Mouse (Mus musculus) embryonic facial prominence, embryonic 14.5 days (tissue): ENCODE measurements around the gene Kbtbd4. TPM values are rescaled to one million over a fixed set of nuclear protein-coding genes. Genes with fewer than 3 reads are reported as not detected.
A peak's percentile ranks its signal among the peaks of the same experiment; 100 is the strongest.

Experiments
- ATAC-seq: fragments of 200-750 bp; cut with Nextera tagmentation; 2 replicates; pipeline ENCODE4 v1.8.0; 2017; ENCODE audit warnings: low read depth, moderate number of reproducible peaks, moderate TSS enrichment
- DNase-seq: peaks from one replicate; pipeline ENCODE4 v3.0.0-alpha.2; 2015; ENCODE audit warnings: low spot score
- H3K27ac ChIP-seq: fragments of 300-500 bp; sonication (generic); replicated peaks from 2 replicates; pipeline ENCODE4 v1.5.1; 2014; ENCODE audit warnings: low read depth, mild to moderate bottlenecking, low read length, moderate library complexity
- H3K27me3 ChIP-seq: fragments of 300-500 bp; sonication (generic); replicated peaks from 2 replicates; pipeline ENCODE4 v1.6.1; 2014; ENCODE audit warnings: low read length; ENCODE audit not compliant: control insufficient read depth, insufficient read depth
- H3K36me3 ChIP-seq: fragments of 300-500 bp; sonication (generic); 2 replicates; pipeline ENCODE4 v1.6.1; 2014; ENCODE audit warnings: low read length, mixed read lengths; ENCODE audit not compliant: control insufficient read depth, insufficient read depth
- H3K4me1 ChIP-seq: fragments of 300-500 bp; sonication (generic); 2 replicates; pipeline ENCODE4 v1.6.1; 2014; ENCODE audit warnings: antibody characterized with exemption, low read length; ENCODE audit not compliant: control insufficient read depth, insufficient read depth
- H3K4me2 ChIP-seq: fragments of 300-500 bp; sonication (generic); 2 replicates; pipeline ENCODE4 v1.6.1; 2014; ENCODE audit warnings: low read depth, mild to moderate bottlenecking, low read length, moderate library complexity, mixed read lengths
- H3K4me3 ChIP-seq: fragments of 300-500 bp; sonication (generic); 2 replicates; pipeline ENCODE4 v1.5.1; 2014; ENCODE audit warnings: low read depth, mild to moderate bottlenecking, low read length
- H3K9ac ChIP-seq: fragments of 300-500 bp; sonication (generic); 2 replicates; pipeline ENCODE4 v1.6.1; 2014; ENCODE audit warnings: low read depth, mild to moderate bottlenecking, low read length, moderate library complexity, mixed read lengths
- H3K9me3 ChIP-seq: fragments of 300-500 bp; sonication (generic); 2 replicates; pipeline ENCODE4 v1.6.1; 2016; ENCODE audit warnings: low read length; ENCODE audit not compliant: control insufficient read depth
- WGBS: fragments of 180-500 bp; shearing (Covaris S2); extraction: QIAGEN DNeasy Blood & Tissue Kit; methylation state at CpG from one replicate; pipeline ENCODE4 v1.1.7; 2014; 5-methylcytosine and 5-hydroxymethylcytosine counted together
- polyA plus RNA-seq: library from polyadenylated mRNA; unstranded; fragments of >200 nt; fragmentation: Nextera tagmentation; extraction: Ambion mirVana; gene quantifications from 2 replicates; pipeline ENCODE4 v1.2.1, GENCODE M21; 2014

Gene Kbtbd4
- polyA plus RNA-seq, 1 experiment from 2014 or later = 25.8 TPM

- Histone ChIP-seq H3K27me3 (no peaks in the 10 kb centered on the region), H3K36me3 (peaks cover 59% of the 10 kb centered on the region), H3K4me3 (no peak overlapping the region), H3K4me1 (peaks cover 19% of the 10 kb centered on the region), H3K9me3 (no peaks in the 10 kb centered on the region), H3K27ac (no peak overlapping the region), H3K9ac (no peak overlapping the region), H3K4me2 (no peak overlapping the region)
- DNase-seq (peak; percentile 68), ATAC-seq (no peak)
- WGBS = 70% methylated on average over 2 of the region's 2 CpGs
Measured at GRCm38 (mm10) chr2:90913671-90914070, 9.1 kb downstream of the Kbtbd4 start.

DNA sequence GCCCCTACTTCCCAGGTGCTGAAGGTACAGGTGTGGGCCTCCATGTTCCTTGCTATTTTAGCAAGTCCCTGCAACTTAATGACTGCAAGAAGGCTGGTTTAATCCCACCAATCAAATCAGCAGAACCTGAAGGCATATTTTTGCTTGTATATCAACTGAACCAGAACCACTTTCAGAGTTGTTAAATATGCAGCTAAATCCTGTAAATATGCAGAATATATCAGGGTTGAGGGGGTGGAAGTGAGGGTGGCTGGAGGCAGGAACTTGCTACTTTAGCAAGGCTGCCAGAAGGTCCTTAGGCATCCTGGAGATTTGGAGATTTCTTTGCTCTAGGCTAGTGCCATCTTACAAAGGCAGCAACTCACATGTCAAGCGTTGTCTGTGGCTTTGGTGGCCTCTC lies 11.0 kb downstream of the Kbtbd4 start:
- no peak for ATAC-seq
- H3K27me3 ChIP-seq = no peaks in the 10 kb centered on the region
- H3K9ac ChIP-seq = peak overlapping the region; percentile 98; the same call in 1 of the 2 replicates
- WGBS = 57% methylated on average over 1 of the region's 1 CpGs
- H3K4me3 ChIP-seq = no peak overlapping the region
- H3K4me2 ChIP-seq = peak overlapping the region; percentile 88
- peaks cover 19% of the 10 kb centered on the region for H3K4me1 ChIP-seq
- DNase-seq = no peak
- H3K9me3 ChIP-seq = no peaks in the 10 kb centered on the region
- no peak overlapping the region for H3K27ac ChIP-seq
- peaks cover 41% of the 10 kb centered on the region for H3K36me3 ChIP-seq

DNA sequence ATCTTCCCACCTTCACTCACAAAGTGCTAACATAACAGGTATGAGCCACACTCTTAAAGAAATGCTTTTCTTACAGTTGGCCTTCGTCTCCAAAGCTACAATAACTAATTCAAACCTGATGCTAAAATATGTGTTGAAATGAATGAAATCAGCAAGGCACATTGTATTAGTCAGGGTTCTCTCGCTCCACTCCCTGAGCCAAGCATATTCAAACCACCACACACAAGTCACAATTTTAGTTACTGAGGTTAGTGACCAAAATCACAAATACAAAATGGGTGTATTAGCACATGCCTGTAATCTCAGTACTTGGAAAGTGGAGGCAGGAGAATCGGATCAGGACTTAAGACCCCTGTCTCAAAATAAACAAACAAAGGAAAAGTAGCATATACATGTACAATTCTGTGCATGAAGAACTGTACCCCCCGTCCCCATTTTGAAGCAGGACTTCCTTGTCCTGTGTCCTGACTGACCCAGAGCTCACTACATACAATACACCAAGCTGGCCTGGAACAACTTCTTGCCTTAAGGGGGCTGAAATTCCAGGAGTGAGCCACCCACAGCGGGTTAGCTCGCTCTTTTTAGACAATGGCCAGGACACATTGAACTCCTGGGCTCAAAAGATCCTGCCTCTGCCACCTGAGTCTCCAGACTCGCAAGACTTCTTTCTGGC lies 12.2 kb downstream of the Kbtbd4 start:
- no peaks in the 10 kb centered on the region for H3K27me3 ChIP-seq
- DNase-seq (peak; percentile 38), ATAC-seq (0 out of 2 replicates have a peak, but pooled peaks have one; percentile 27)

DNA sequence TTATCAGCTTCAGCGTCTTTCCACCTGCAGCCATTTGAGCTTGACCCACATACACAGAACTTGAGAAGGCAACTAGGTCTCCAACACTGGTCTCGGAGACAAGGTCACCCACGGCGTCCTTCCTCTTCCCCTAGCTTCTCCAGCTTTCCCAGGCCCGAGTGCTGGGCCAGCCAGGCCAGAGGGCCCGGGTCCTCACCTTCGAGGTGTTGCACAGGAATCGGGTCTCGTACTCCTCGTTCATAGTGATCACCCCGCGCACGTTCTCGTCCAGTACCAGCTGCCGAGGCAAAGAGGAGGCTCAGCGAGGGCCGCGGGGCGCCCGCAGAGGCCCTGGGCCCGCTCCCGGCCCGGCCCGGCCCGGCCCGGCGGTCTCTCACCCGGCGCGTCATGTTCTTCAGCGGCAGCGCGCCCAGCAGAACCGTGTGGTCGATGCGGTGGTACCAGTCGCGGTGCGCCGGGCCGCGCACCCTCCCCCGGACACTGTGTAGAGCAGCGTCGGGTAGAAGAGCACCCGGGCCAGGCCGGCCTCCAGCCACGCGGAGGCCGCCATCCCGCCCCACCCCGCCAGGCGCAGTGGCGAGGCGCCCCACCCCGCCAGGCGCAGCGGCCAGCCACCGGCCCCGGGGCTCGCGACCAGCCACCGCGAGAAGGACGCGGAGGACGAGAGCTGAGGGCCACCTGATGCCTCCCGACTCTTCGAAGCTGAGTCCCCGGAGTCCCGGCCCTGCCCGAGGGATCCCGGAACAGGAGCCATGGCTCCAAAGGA lies 12.9 kb downstream of the Kbtbd4 start:
- DNase-seq (peak; percentile 55), ATAC-seq (peak; percentile 87)
- Histone ChIP-seq H3K9me3 (no peaks in the 10 kb centered on the region), H3K36me3 (peaks cover 24% of the 10 kb centered on the region), H3K27me3 (no peaks in the 10 kb centered on the region), H3K4me1 (peaks cover 19% of the 10 kb centered on the region), H3K4me3 (peak overlapping the region; percentile 72), H3K9ac (peak overlapping the region; percentile 98), H3K27ac (peak overlapping the region; percentile 97), H3K4me2 (peak overlapping the region; percentile 88)
- WGBS = 0% methylated on average over 15 of the region's 73 CpGs

More for the DNA sequence above, 12.2 kb downstream of the Kbtbd4 start:
- Histone ChIP-seq H3K4me1 (peaks cover 19% of the 10 kb centered on the region), H3K27ac (peak overlapping the region; percentile 97), H3K9ac (peak overlapping the region; percentile 98), H3K9me3 (no peaks in the 10 kb centered on the region), H3K4me3 (peak overlapping the region; percentile 72), H3K36me3 (peaks cover 29% of the 10 kb centered on the region), H3K4me2 (peak overlapping the region; percentile 88)
- 16% methylated on average over 7 of the region's 7 CpGs for WGBS

- Histone ChIP-seq H3K4me1 (peaks cover 19% of the 10 kb centered on the region), H3K36me3 (peaks cover 16% of the 10 kb centered on the region), H3K4me3 (peak overlapping the region; percentile 72), H3K27me3 (no peaks in the 10 kb centered on the region), H3K9me3 (no peaks in the 10 kb centered on the region), H3K9ac (peak overlapping the region; percentile 98), H3K4me2 (peak overlapping the region; percentile 88), H3K27ac (peak overlapping the region; percentile 97)
- peak; percentile 45 for DNase-seq
- WGBS = 18% methylated on average over 9 of the region's 16 CpGs
- ATAC-seq = peak; percentile 55
Measured at GRCm38 (mm10) chr2:90917999-90918698, 13.6 kb downstream of the Kbtbd4 start.

GRCm38 (mm10) chr2:90921178-90921577 lies 16.6 kb downstream of the Kbtbd4 start:
- H3K27me3 ChIP-seq = no peaks in the 10 kb centered on the region
- H3K27ac ChIP-seq = peak overlapping the region; percentile 48; the same call in 1 of the 2 replicates
- H3K4me2 ChIP-seq = no peak overlapping the region
- ATAC-seq (no peak), DNase-seq (peak; percentile 53)
- H3K36me3 ChIP-seq = no peaks in the 10 kb centered on the region
- H3K9ac ChIP-seq = no peak overlapping the region
- no peak overlapping the region for H3K4me3 ChIP-seq
- peaks cover 9% of the 10 kb centered on the region for H3K4me1 ChIP-seq
- 49% methylated on average over 1 of the region's 1 CpGs for WGBS
- no peaks in the 10 kb centered on the region for H3K9me3 ChIP-seq

GRCm38 (mm10) chr2:90922636-90923035 lies 18.1 kb downstream of the Kbtbd4 start:
- H3K27me3 ChIP-seq = no peaks in the 10 kb centered on the region
- peaks cover 4% of the 10 kb centered on the region for H3K4me1 ChIP-seq
- no peak overlapping the region for H3K4me2 ChIP-seq
- H3K4me3 ChIP-seq = no peak overlapping the region
- no peaks in the 10 kb centered on the region for H3K9me3 ChIP-seq
- no peak overlapping the region for H3K9ac ChIP-seq
- 92% methylated on average over 2 of the region's 2 CpGs for WGBS
- DNase-seq = no peak
- no peak for ATAC-seq
- no peak overlapping the region for H3K27ac ChIP-seq
- H3K36me3 ChIP-seq = no peaks in the 10 kb centered on the region

DNA sequence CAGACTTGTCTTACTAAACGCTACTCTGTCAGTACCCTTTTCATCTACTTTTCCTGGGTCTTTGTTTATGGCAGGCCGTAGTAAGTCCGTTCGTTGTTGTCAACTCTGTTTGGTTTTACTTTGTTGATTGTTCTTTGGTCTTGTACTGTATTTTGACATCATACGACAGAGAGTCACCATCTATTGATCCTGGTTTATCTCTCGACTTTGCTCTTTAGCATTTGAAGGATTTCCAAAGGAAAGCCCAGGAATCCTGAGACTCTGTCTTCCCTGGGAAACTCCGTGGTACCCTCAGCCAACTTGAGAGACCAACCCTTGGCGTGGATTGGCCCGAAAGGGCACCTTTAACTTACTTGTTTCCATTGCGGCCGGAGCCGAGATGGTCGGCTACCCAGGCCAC lies 24.0 kb downstream of the Kbtbd4 start:
- H3K4me3 ChIP-seq = no peak overlapping the region
- no peak overlapping the region for H3K27ac ChIP-seq
- no peak for DNase-seq
- no peaks in the 10 kb centered on the region for H3K4me1 ChIP-seq
- no peak overlapping the region for H3K4me2 ChIP-seq
- no peaks in the 10 kb centered on the region for H3K27me3 ChIP-seq
- H3K9ac ChIP-seq = no peak overlapping the region
- no peak for ATAC-seq
- no peaks in the 10 kb centered on the region for H3K9me3 ChIP-seq
- no peaks in the 10 kb centered on the region for H3K36me3 ChIP-seq
- WGBS = 87% methylated on average over 13 of the region's 13 CpGs
